ENCODE assay signal across 13 mouse cellular contexts in the genomic region with DNA sequence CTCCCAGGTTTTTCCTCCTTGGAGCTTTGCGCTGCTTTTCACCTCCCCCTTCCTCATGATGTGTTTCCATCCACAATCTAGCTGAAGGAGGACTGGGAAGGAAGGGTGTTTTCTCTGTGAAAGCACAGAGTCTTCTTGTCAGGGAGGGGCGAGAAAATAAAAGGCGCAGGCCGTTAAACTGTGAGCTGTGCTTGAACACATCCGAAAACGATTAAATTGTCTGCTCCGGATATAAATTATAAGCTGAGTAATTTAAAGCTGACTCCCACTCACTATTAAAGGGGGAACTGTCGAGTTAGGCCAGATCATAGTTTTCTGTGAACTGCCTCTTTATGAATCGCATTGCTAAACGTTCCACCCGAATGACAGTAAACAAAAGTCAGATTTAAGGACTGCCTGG.
DNase-seq lines count a peak whose midpoint lies in the region; ATAC-seq lines count a peak whose summit lies in the region.
"Had no signal": no experiment of that assay in that cellular context is flagged by ENCODE, and none has a peak within 500 bp of the region (broad histone marks: within the 10 kb centered on the region; RNA-seq: fewer than 3 reads in every experiment).

No protein-coding gene starts in this region.

- H3K4me1 ChIP-seq in kidney, embryonic 15.5 days, result peaks cover 26% of the 10 kb centered on the region
- H3K4me1 ChIP-seq in limb, embryonic 13.5 days, result peaks cover 21% of the 10 kb centered on the region

- no peak overlapping the region for H3K9ac ChIP-seq in kidney, embryonic 15.5 days
- H3K9ac ChIP-seq in limb, embryonic 13.5 days, result no peak overlapping the region
- H3K9ac ChIP-seq: embryonic facial prominence, embryonic 12.5 days; liver, postnatal 0 days; midbrain, embryonic 12.5 days had no signal

- 13% methylated on average over 11 of the region's 11 CpGs for whole genome bisulfite sequencing in kidney, embryonic 15.5 days
- 17% methylated on average over 11 of the region's 11 CpGs for WGBS in limb, embryonic 13.5 days

- no peaks in the 10 kb centered on the region for H3K36me3 ChIP-seq in kidney, embryonic 15.5 days
- no peaks in the 10 kb centered on the region for H3K36me3 ChIP-seq in limb, embryonic 13.5 days
- H3K36me3 ChIP-seq: embryonic facial prominence, embryonic 12.5 days; midbrain, embryonic 12.5 days had no signal

- H3K9me3 ChIP-seq in kidney, embryonic 15.5 days (replicated peaks), result no peaks in the 10 kb centered on the region
- no peaks in the 10 kb centered on the region for H3K9me3 ChIP-seq in limb, embryonic 13.5 days
- H3K9me3 ChIP-seq: embryonic facial prominence, embryonic 12.5 days; midbrain, embryonic 12.5 days had no signal

- no peaks in the 10 kb centered on the region for H3K27me3 ChIP-seq in kidney, embryonic 15.5 days
- H3K27me3 ChIP-seq in limb, embryonic 13.5 days, result no peaks in the 10 kb centered on the region
- H3K27me3 ChIP-seq: embryonic facial prominence, embryonic 12.5 days; midbrain, embryonic 12.5 days had no signal

- no peak overlapping the region for H3K4me3 ChIP-seq in kidney, embryonic 15.5 days (replicated peaks)
- H3K4me3 ChIP-seq in limb, embryonic 13.5 days, result no peak overlapping the region
- H3K4me3 ChIP-seq: embryonic facial prominence, embryonic 12.5 days; midbrain, embryonic 12.5 days had no signal

- peak overlapping the region; percentile 59 for H3K27ac ChIP-seq in kidney, embryonic 15.5 days
- no peak overlapping the region for H3K27ac ChIP-seq in limb, embryonic 13.5 days
- H3K27ac ChIP-seq: embryonic facial prominence, embryonic 12.5 days; midbrain, embryonic 12.5 days had no signal

- peak; percentile 79 for ATAC-seq in kidney, embryonic 15.5 days (replicated peaks; ENCODE audit: low FRiP score)
- ATAC-seq in limb, embryonic 13.5 days (ENCODE audit: low FRiP score, low read depth), result no peak
- ATAC-seq: liver, postnatal 0 days had no signal

- DNase-seq in kidney, adult 11 months, result no peak
- peak; percentile 11 for DNase-seq in MN1 (ENCODE audit: low spot score)
- peak; percentile 18 for DNase-seq in Muller cell, postnatal 12 days (ENCODE audit: inconsistent ontology term)
- DNase-seq in cerebellum, adult 11 months, result no peak
- DNase-seq in adrenal gland, postnatal 4 days (ENCODE audit: low spot score in 2 of 2), result no peak
- DNase-seq: adrenal gland, postnatal 14 days; cerebellum, adult 18-20 months; heart, adult 11 months; liver, postnatal 0 days had no signal

- H3K4me2 ChIP-seq in kidney, embryonic 15.5 days, result peak overlapping the region; percentile 33
- peak overlapping the region; percentile 17; the same call in 1 of the 2 replicates for H3K4me2 ChIP-seq in limb, embryonic 13.5 days (replicated peaks)
- H3K4me2 ChIP-seq: embryonic facial prominence, embryonic 12.5 days; midbrain, embryonic 12.5 days had no signal

Comparison
In these comparisons a context has a peak if more than half of its experiments do, and no peak if none do; other contexts are left out.
1. DNase-seq: peak in MN1 (single experiment) and Muller cell, postnatal 12 days (single experiment); none in kidney, adult 11 months (single experiment), cerebellum, adult 11 months (single experiment) and adrenal gland, postnatal 4 days (0 of 2).